Mouse (Mus musculus) urinary bladder, postnatal 36 days (tissue): ENCODE data around the gene Abcb6.

Experiments
- DNase-seq, 2 experiments: peaks; one replicate each; pipeline ENCODE4 v3.0.0; 2022; ENCODE audit warnings: low spot score in 2 of 2, mixed read lengths in 1 of 2

Abcb6 gene

GRCm38 (mm10) chr1:75208967-75209678 lies 28.9 kb upstream of the Abcb6 start:
- DNase-seq = peak; percentile 38 to 41

- no peak for DNase-seq
Measured at GRCm38 (mm10) chr1:75201236-75201635, 21.0 kb upstream of the Abcb6 start.

GRCm38 (mm10) chr1:75192452-75192851 lies 12.3 kb upstream of the Abcb6 start:
- peak; percentile 19 to 54 for DNase-seq

GRCm38 (mm10) chr1:75191622-75192402 lies 11.6 kb upstream of the Abcb6 start, which contains the start of the genes Ankzf1 and Atg9a:
Gene Ankzf1, plus strand, starts transcription at chr1:75192151.
Gene Atg9a, minus strand, starts transcription at chr1:75192196.
- DNase-seq = peak; percentile 91 to 96

GRCm38 (mm10) chr1:75191258-75191621 lies 11.0 kb upstream of the Abcb6 start:
- DNase-seq = no peak

- DNase-seq = no peak
Measured at GRCm38 (mm10) chr1:75190577-75190976, 10.4 kb upstream of the Abcb6 start.

GRCm38 (mm10) chr1:75187914-75188483 lies 7.8 kb upstream of the Abcb6 start:
- DNase-seq = no peak

- DNase-seq = no peak
Measured at GRCm38 (mm10) chr1:75187126-75187525, 6.9 kb upstream of the Abcb6 start.

GRCm38 (mm10) chr1:75185495-75185894 lies 5.3 kb upstream of the Abcb6 start:
- DNase-seq = no peak

- DNase-seq = no peak
Measured at GRCm38 (mm10) chr1:75182160-75182559, 2.0 kb upstream of the Abcb6 start.

GRCm38 (mm10) chr1:75181377-75181870 lies 1.2 kb upstream of the Abcb6 start:
- no peak for DNase-seq

GRCm38 (mm10) chr1:75180741-75181140 lies 549 bp upstream of the Abcb6 start:
- DNase-seq = no peak

- peak in 1 of 2 experiments; percentile 35 for DNase-seq
Measured at GRCm38 (mm10) chr1:75179334-75180104, 673 bp downstream of the Abcb6 start.

GRCm38 (mm10) chr1:75168472-75169464 lies 11.4 kb downstream of the Abcb6 start, which contains the start of gene Zfand2b:
Gene Zfand2b, plus strand, starts transcription at chr1:75168646.
- DNase-seq = peak; percentile 98

- no peak for DNase-seq
Measured at GRCm38 (mm10) chr1:75168093-75168471, 12.1 kb downstream of the Abcb6 start.

GRCm38 (mm10) chr1:75160256-75160617 lies 20.0 kb downstream of the Abcb6 start:
- DNase-seq = no peak

- no peak for DNase-seq
Measured at GRCm38 (mm10) chr1:75159540-75160255, 20.5 kb downstream of the Abcb6 start.

- no peak for DNase-seq
Measured at GRCm38 (mm10) chr1:75158990-75159389, 21.2 kb downstream of the Abcb6 start.

- DNase-seq = no peak
Measured at GRCm38 (mm10) chr1:75155837-75156236, 24.4 kb downstream of the Abcb6 start.

- DNase-seq = no peak
Measured at GRCm38 (mm10) chr1:75148727-75149126, 31.5 kb downstream of the Abcb6 start.
